Mouse (Mus musculus): ENCODE measurements around the gene 2900026A02Rik. TPM values are rescaled to one million over a fixed set of nuclear protein-coding genes. Genes with fewer than 3 reads are reported as not detected.

Gene 2900026A02Rik
- polyA plus RNA-seq, 1 experiment from 2014 or later, result 6.9 TPM

DNA sequence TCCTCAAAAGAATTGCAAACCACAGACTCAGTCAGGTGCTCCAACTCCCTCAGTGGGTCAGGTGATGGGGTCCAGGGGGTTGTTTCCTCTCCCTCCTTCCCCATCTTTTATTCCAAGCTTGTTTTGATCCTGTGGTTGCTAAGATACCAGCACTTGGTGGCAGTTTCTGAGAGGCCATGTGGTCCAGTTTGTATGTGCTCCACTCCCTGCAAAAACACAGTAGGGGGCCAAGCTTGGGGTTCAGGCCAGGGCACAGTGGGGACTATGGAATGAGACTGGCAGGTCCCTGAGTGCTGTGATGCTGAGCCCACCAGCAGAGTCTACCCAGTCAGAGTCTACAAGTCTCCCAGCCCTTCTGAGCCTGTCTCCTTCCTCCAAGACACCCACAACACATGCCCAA lies 171.2 kb downstream of the 2900026A02Rik start:
- H3K36me3 ChIP-seq (ENCODE audit: control insufficient read depth, insufficient read depth, low read length), result no peaks in the 10 kb centered on the region
- no peaks in the 10 kb centered on the region for H3K9me3 ChIP-seq (ENCODE audit: control insufficient read depth, low read length)
- H3K9ac ChIP-seq (ENCODE audit: low read length), result no peak overlapping the region
- no peaks in the 10 kb centered on the region for H3K4me1 ChIP-seq (replicated peaks; ENCODE audit: control insufficient read depth, insufficient read depth, low read length)
- H3K4me2 ChIP-seq (ENCODE audit: low read length), result no peak overlapping the region
- DNase-seq (ENCODE audit: low spot score) (no peak), ATAC-seq (replicated peaks; ENCODE audit: low FRiP score, low TSS enrichment, low read depth) (no peak)
- H3K27me3 ChIP-seq (replicated peaks; ENCODE audit: control insufficient read depth, insufficient read depth, low read length), result no peaks in the 10 kb centered on the region
- no peak overlapping the region for H3K4me3 ChIP-seq (ENCODE audit: low read depth, low read length)
- no peak overlapping the region for H3K27ac ChIP-seq (ENCODE audit: low read depth)

DNA sequence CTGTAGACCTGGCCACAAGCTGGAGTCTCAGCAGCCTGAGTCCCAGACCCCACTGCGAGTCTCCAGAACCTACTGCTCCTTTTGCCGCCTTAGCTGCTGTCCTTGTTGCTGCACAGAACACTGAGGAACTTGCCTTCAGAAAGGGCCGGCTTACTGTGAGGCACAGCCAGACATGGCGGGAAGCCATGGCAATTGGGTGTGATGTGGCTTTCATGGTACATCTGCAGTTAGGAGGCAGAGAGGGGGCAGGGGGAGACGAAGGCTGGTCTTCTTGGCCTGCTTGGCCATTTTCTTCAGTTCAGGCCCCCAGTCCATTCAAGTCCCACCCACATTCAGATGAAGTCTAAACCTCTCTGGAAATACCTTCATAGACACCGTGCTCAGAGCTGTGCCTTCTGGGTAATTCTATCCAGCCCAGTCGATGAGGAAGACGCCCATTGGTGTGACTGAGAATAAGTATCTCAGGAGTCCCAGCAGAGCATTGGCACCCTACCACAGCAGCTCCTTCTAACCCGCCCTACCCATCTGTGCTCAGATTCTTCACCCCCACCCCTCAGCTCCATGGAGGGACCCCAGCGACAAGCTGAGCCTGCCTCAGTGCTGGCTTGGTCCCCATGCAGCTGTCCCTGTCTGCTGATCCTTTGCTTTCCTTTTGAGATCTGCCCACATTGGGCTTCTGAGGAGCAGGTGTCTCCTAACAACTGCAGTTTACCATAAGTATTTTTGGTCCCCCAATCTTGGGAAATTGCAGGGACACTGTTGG lies 175.3 kb downstream of the 2900026A02Rik start:
- ATAC-seq (replicated peaks; ENCODE audit: low FRiP score, low TSS enrichment, low read depth) (no peak), DNase-seq (ENCODE audit: low spot score) (no peak)
- H3K9me3 ChIP-seq (ENCODE audit: control insufficient read depth, low read length), result no peaks in the 10 kb centered on the region
- H3K4me3 ChIP-seq (ENCODE audit: low read depth, low read length), result no peak overlapping the region
- no peak overlapping the region for H3K4me2 ChIP-seq (ENCODE audit: low read length)
- H3K27ac ChIP-seq (ENCODE audit: low read depth), result no peak overlapping the region
- 81% methylated on average over 10 of the region's 10 CpGs for WGBS
- H3K4me1 ChIP-seq (replicated peaks; ENCODE audit: control insufficient read depth, insufficient read depth, low read length), result peaks cover 13% of the 10 kb centered on the region
- no peaks in the 10 kb centered on the region for H3K27me3 ChIP-seq (replicated peaks; ENCODE audit: control insufficient read depth, insufficient read depth, low read length)
- H3K9ac ChIP-seq (ENCODE audit: low read length), result no peak overlapping the region
- no peaks in the 10 kb centered on the region for H3K36me3 ChIP-seq (ENCODE audit: control insufficient read depth, insufficient read depth, low read length)

DNA sequence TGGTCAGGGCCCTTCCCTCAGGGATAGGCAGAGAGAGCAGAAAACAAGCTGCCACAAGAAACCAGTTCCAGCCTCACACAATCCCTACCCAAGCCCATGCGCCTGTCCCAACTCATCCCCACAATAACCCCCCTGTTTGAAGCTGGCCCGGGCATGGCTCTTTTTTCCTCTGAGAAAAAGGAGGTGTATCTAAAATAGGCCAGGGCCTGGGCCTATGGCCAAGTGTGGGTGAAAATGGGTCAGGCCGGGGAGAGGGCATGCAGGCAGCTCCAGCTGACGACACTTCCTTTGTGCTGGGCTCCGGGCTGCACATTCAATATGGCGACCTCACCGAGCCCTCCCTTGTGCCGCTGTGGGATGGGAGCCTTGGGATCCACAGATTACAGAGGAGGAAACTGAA lies 177.5 kb downstream of the 2900026A02Rik start:
- no peak overlapping the region for H3K9ac ChIP-seq (ENCODE audit: low read length)
- no peak overlapping the region for H3K27ac ChIP-seq (ENCODE audit: low read depth)
- H3K36me3 ChIP-seq (ENCODE audit: control insufficient read depth, insufficient read depth, low read length), result no peaks in the 10 kb centered on the region
- no peak overlapping the region for H3K4me3 ChIP-seq (ENCODE audit: low read depth, low read length)
- H3K27me3 ChIP-seq (replicated peaks; ENCODE audit: control insufficient read depth, insufficient read depth, low read length), result no peaks in the 10 kb centered on the region
- no peaks in the 10 kb centered on the region for H3K9me3 ChIP-seq (ENCODE audit: control insufficient read depth, low read length)
- ATAC-seq (replicated peaks; ENCODE audit: low FRiP score, low TSS enrichment, low read depth) (no peak), DNase-seq (ENCODE audit: low spot score) (no peak)
- peaks cover 13% of the 10 kb centered on the region for H3K4me1 ChIP-seq (replicated peaks; ENCODE audit: control insufficient read depth, insufficient read depth, low read length)
- H3K4me2 ChIP-seq (ENCODE audit: low read length), result no peak overlapping the region
- WGBS, result 91% methylated on average over 8 of the region's 8 CpGs

DNA sequence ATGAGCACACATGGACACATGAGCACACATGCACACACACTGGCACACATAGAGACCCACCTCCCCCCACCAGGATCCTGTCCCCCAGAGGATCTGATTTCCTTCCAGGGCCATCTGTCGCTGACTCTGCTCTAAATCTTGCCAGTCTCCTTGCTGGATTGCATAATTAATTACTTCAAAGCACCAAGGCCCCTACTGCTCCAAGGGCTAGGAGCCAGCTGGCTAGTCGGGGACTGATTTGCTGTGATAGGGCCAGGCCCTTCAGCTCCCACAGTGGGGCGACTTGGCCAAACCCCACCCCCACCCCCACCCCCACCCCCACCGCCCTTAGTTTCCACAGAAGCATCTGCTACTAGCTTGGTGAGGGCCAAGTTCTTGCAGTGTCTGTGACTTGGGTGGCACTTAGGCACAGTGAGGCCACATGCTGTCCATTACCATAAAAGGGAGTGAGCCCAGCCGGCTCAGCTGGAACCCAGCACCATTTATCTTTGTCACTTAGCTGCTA lies 179.4 kb downstream of the 2900026A02Rik start:
- no peaks in the 10 kb centered on the region for H3K9me3 ChIP-seq (ENCODE audit: control insufficient read depth, low read length)
- H3K27me3 ChIP-seq (replicated peaks; ENCODE audit: control insufficient read depth, insufficient read depth, low read length), result no peaks in the 10 kb centered on the region
- no peak overlapping the region for H3K9ac ChIP-seq (ENCODE audit: low read length)
- no peaks in the 10 kb centered on the region for H3K36me3 ChIP-seq (ENCODE audit: control insufficient read depth, insufficient read depth, low read length)
- no peak overlapping the region for H3K4me3 ChIP-seq (ENCODE audit: low read depth, low read length)
- H3K4me1 ChIP-seq (replicated peaks; ENCODE audit: control insufficient read depth, insufficient read depth, low read length), result peaks cover 13% of the 10 kb centered on the region
- ATAC-seq (replicated peaks; ENCODE audit: low FRiP score, low TSS enrichment, low read depth) (peak; percentile 50; the same call in 1 of the 2 replicates), DNase-seq (ENCODE audit: low spot score) (no peak)
- H3K27ac ChIP-seq (ENCODE audit: low read depth), result 0 out of 2 replicates have a peak overlapping the region, but pooled peaks have one; percentile 11
- WGBS, result 9% methylated on average over 5 of the region's 5 CpGs
- no peak overlapping the region for H3K4me2 ChIP-seq (ENCODE audit: low read length)

DNA sequence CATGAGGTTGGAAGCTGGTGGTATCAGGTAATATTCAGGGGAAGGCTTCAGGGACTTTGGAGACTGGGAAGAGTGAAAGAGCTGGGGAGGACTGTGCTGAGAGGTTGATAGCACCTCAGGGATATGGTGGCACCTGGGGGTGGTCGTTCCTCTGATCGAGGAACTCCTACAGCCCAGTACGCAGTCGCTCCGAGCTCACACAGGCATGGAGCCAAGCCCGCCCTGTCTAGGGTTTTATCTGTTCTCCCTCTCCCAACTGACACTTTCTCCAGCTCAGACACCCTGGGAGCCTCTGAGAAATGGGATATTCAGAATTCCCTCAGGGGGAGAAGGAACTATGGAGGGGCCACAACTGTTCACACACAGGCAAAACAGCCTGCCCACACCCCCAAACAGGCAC lies 180.3 kb downstream of the 2900026A02Rik start:
- Histone ChIP-seq H3K9me3 (ENCODE audit: control insufficient read depth, low read length) (no peaks in the 10 kb centered on the region), H3K4me2 (ENCODE audit: low read length) (no peak overlapping the region), H3K4me3 (ENCODE audit: low read depth, low read length) (no peak overlapping the region), H3K4me1 (replicated peaks; ENCODE audit: control insufficient read depth, insufficient read depth, low read length) (peaks cover 17% of the 10 kb centered on the region), H3K36me3 (ENCODE audit: control insufficient read depth, insufficient read depth, low read length) (no peaks in the 10 kb centered on the region), H3K27ac (ENCODE audit: low read depth) (peak overlapping the region; percentile 11; the same call in 1 of the 2 replicates), H3K9ac (ENCODE audit: low read length) (no peak overlapping the region), H3K27me3 (replicated peaks; ENCODE audit: control insufficient read depth, insufficient read depth, low read length) (no peaks in the 10 kb centered on the region)
- ATAC-seq (replicated peaks; ENCODE audit: low FRiP score, low TSS enrichment, low read depth), result no peak
- WGBS, result 69% methylated on average over 6 of the region's 6 CpGs
- DNase-seq (ENCODE audit: low spot score), result no peak

DNA sequence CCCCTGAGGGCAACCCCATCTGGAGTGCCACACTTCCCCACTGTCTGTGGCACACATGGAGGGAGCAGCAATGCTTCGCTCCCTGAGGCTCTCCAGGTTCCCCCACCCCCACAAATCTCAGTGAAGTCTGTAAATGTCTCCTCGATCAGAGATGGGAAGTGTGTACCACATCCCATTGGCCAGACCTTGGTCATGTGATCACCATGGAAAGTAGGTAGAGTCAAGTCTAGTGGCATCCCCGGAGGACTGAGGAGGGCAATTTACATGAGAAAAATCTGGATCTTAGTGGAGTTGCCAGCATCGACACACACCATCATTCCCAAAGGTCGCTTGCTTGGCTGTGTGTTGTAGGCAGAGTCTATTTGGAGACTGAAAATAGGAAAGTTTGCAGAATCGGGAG lies 182.4 kb downstream of the 2900026A02Rik start:
- ATAC-seq (replicated peaks; ENCODE audit: low FRiP score, low TSS enrichment, low read depth) (no peak), DNase-seq (ENCODE audit: low spot score) (no peak)
- Histone ChIP-seq H3K9ac (ENCODE audit: low read length) (no peak overlapping the region), H3K27me3 (replicated peaks; ENCODE audit: control insufficient read depth, insufficient read depth, low read length) (no peaks in the 10 kb centered on the region), H3K4me3 (ENCODE audit: low read depth, low read length) (no peak overlapping the region), H3K36me3 (ENCODE audit: control insufficient read depth, insufficient read depth, low read length) (no peaks in the 10 kb centered on the region), H3K4me1 (replicated peaks; ENCODE audit: control insufficient read depth, insufficient read depth, low read length) (peaks cover 18% of the 10 kb centered on the region), H3K9me3 (ENCODE audit: control insufficient read depth, low read length) (no peaks in the 10 kb centered on the region), H3K27ac (ENCODE audit: low read depth) (no peak overlapping the region), H3K4me2 (ENCODE audit: low read length) (no peak overlapping the region)
- 83% methylated on average over 6 of the region's 6 CpGs for WGBS

Other genes starting within 250 kb of the 2900026A02Rik start
- 15.7 and 20.0 TPM in 2 replicates for gene Grk3, start 205.4 kb downstream of the 2900026A02Rik start, polyA plus RNA-seq (2014; fragmentation: Nextera tagmentation; extraction: Ambion mirVana)
- gene Crybb2, start 151.1 kb downstream of the 2900026A02Rik start, polyA plus RNA-seq (2014; fragmentation: Nextera tagmentation; extraction: Ambion mirVana), result not detected in 2 replicates
- gene Crybb3, start 139.7 kb downstream of the 2900026A02Rik start, polyA plus RNA-seq (2014; fragmentation: Nextera tagmentation; extraction: Ambion mirVana), result 0.28 and 1.2 TPM in 2 replicates
- gene Tmem211, start 5.7 kb upstream of the 2900026A02Rik start, polyA plus RNA-seq (2014; fragmentation: Nextera tagmentation; extraction: Ambion mirVana), result not detected in 2 replicates
- 8.8 and 10.0 TPM in 2 replicates for gene Sgsm1, start 89.5 kb upstream of the 2900026A02Rik start, polyA plus RNA-seq (2014; fragmentation: Nextera tagmentation; extraction: Ambion mirVana)
- gene Aym1, start 136.1 kb upstream of the 2900026A02Rik start, polyA plus RNA-seq (2014; fragmentation: Nextera tagmentation; extraction: Ambion mirVana), result not detected in 2 replicates

All from intestine, embryonic 14.5 days (tissue).